Mouse (Mus musculus) adipocyte (in vitro differentiated cells): Measurements from ENCODE around the gene Ccdc33.

Source experiments
- DNase-seq: peaks from one replicate; pipeline ENCODE4 v3.0.0-alpha.2; 2016; ENCODE audit warnings: low spot score

Ccdc33 gene

GRCm38 (mm10) chr9:58129508-58129907 lies 10.9 kb upstream of the Ccdc33 start:
- DNase-seq: no peak

GRCm38 (mm10) chr9:58128926-58129413 lies 10.3 kb upstream of the Ccdc33 start:
- no peak for DNase-seq

- no peak for DNase-seq
These were observed 7.2 kb upstream of the Ccdc33 start for GRCm38 (mm10) chr9:58125811-58126210.

- DNase-seq: no peak
These were observed 6.5 kb upstream of the Ccdc33 start for GRCm38 (mm10) chr9:58125085-58125484.

- no peak for DNase-seq
These were observed 2.5 kb downstream of the Ccdc33 start for GRCm38 (mm10) chr9:58116024-58116651.

- DNase-seq: no peak
These were observed 3.2 kb downstream of the Ccdc33 start for GRCm38 (mm10) chr9:58115297-58115925.

- no peak for DNase-seq
These were observed 4.6 kb downstream of the Ccdc33 start for GRCm38 (mm10) chr9:58114019-58114418.

GRCm38 (mm10) chr9:58113279-58113884 lies 5.2 kb downstream of the Ccdc33 start:
- no peak for DNase-seq

- no peak for DNase-seq
These were observed 5.8 kb downstream of the Ccdc33 start for GRCm38 (mm10) chr9:58112866-58113278.

GRCm38 (mm10) chr9:58112321-58112751 lies 6.3 kb downstream of the Ccdc33 start:
- no peak for DNase-seq

- peak; percentile 26 for DNase-seq
These were observed 7.2 kb downstream of the Ccdc33 start for GRCm38 (mm10) chr9:58111431-58111830.

GRCm38 (mm10) chr9:58110787-58111186 lies 7.8 kb downstream of the Ccdc33 start:
- DNase-seq: no peak

GRCm38 (mm10) chr9:58107494-58107893 lies 11.1 kb downstream of the Ccdc33 start:
- DNase-seq: no peak

- peak; percentile 40 for DNase-seq
These were observed 12.9 kb downstream of the Ccdc33 start for GRCm38 (mm10) chr9:58105595-58106169.

- no peak for DNase-seq
These were observed 15.0 kb downstream of the Ccdc33 start for GRCm38 (mm10) chr9:58103647-58104046.

GRCm38 (mm10) chr9:58102013-58102412 lies 16.6 kb downstream of the Ccdc33 start:
- no peak for DNase-seq

- DNase-seq: no peak
These were observed 18.6 kb downstream of the Ccdc33 start for GRCm38 (mm10) chr9:58099836-58100565.

- no peak for DNase-seq
These were observed 21.9 kb downstream of the Ccdc33 start for GRCm38 (mm10) chr9:58096629-58097301.

GRCm38 (mm10) chr9:58095977-58096376 lies 22.6 kb downstream of the Ccdc33 start:
- DNase-seq: no peak

- DNase-seq: no peak
These were observed 24.8 kb downstream of the Ccdc33 start for GRCm38 (mm10) chr9:58093776-58094175.

- peak; percentile 95 for DNase-seq
These were observed 25.9 kb downstream of the Ccdc33 start for GRCm38 (mm10) chr9:58092581-58093269.
